Mouse (Mus musculus) cerebellum, adult 11-12 months (tissue): ENCODE measurements around the gene Sf3b1.
"Not testable (repeated sequence)": the region's sequence is repeated elsewhere in the genome, so short reads cannot be mapped to it uniquely, and the experiment has no call there.

ENCODE experiments used
- DNase-seq: peaks from one replicate; pipeline ENCODE4 v3.0.0; 2022

The Sf3b1 gene

GRCm38 (mm10) chr1:55027966-55028365 lies 685 bp upstream of the Sf3b1 start:
- DNase-seq: no peak

- no peak for DNase-seq
Observed at GRCm38 (mm10) chr1:55026444-55027252, 633 bp downstream of the Sf3b1 start.

- no peak for DNase-seq
Observed at GRCm38 (mm10) chr1:55025656-55026430, 1.4 kb downstream of the Sf3b1 start.

- DNase-seq: no peak
Observed at GRCm38 (mm10) chr1:55021907-55022306, 5.4 kb downstream of the Sf3b1 start.

- no peak for DNase-seq
Observed at GRCm38 (mm10) chr1:55012513-55012912, 14.8 kb downstream of the Sf3b1 start.

- not testable (repeated sequence) for DNase-seq
Observed at GRCm38 (mm10) chr1:55008313-55008712, 19.0 kb downstream of the Sf3b1 start.

GRCm38 (mm10) chr1:54993581-54993980 lies 33.7 kb downstream of the Sf3b1 start:
- no peak for DNase-seq

GRCm38 (mm10) chr1:54986248-54986647 lies 41.0 kb downstream of the Sf3b1 start:
- no peak for DNase-seq

- no peak for DNase-seq
Observed at GRCm38 (mm10) chr1:54985831-54986230, 41.5 kb downstream of the Sf3b1 start.

GRCm38 (mm10) chr1:54984154-54984553 lies 43.1 kb downstream of the Sf3b1 start:
- no peak for DNase-seq

GRCm38 (mm10) chr1:54983339-54983738 lies 43.9 kb downstream of the Sf3b1 start:
- DNase-seq: no peak

- DNase-seq: no peak
Observed at GRCm38 (mm10) chr1:54982636-54983035, 44.6 kb downstream of the Sf3b1 start.

GRCm38 (mm10) chr1:54979226-54979984 lies 47.9 kb downstream of the Sf3b1 start:
- no peak for DNase-seq

GRCm38 (mm10) chr1:54971687-54972404 lies 55.4 kb downstream of the Sf3b1 start:
- no peak for DNase-seq

GRCm38 (mm10) chr1:54966858-54967257 lies 60.4 kb downstream of the Sf3b1 start:
- no peak for DNase-seq

GRCm38 (mm10) chr1:54965159-54965995 lies 61.9 kb downstream of the Sf3b1 start:
- no peak for DNase-seq

- no peak for DNase-seq
Observed at GRCm38 (mm10) chr1:54961724-54962123, 65.6 kb downstream of the Sf3b1 start.

- DNase-seq: no peak
Observed at GRCm38 (mm10) chr1:54960613-54961165, 66.6 kb downstream of the Sf3b1 start.

GRCm38 (mm10) chr1:54958525-54958924 lies 68.8 kb downstream of the Sf3b1 start:
- DNase-seq: no peak

- not testable (repeated sequence) for DNase-seq
Observed at GRCm38 (mm10) chr1:54956995-54957394, 70.3 kb downstream of the Sf3b1 start.

GRCm38 (mm10) chr1:54954856-54955255 lies 72.4 kb downstream of the Sf3b1 start:
- no peak for DNase-seq
